Comparison of ENCODE assay signal across 19 mouse cellular contexts in the genomic region with DNA sequence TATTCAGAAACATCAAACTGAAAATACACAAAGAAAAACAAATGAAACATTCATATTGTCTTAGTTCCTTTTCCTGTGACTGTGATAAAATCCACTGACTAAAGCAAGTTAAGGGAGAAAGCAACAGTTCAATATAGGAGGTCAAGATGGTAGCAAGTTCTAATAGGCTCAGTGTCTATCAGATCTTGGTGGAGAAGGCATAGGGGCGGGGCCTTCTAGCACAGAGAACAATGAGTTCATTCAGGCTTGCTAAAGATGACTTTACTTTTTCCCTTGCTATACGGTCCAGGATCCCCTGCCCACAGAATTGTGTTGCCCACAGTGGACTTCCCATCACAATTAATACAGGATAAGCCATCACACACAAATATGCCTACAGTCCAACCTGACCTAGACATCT. TPM values are rescaled to one million over a fixed set of nuclear protein-coding genes. Genes with fewer than 3 reads are reported as not detected.
A peak's percentile ranks its signal among the peaks of the same experiment; 100 is the strongest.
DNase-seq lines count a peak whose midpoint lies in the region; ATAC-seq and TF ChIP-seq lines count a peak whose summit lies in the region.
"Had no signal": no experiment of that assay in that cellular context is flagged by ENCODE, and none has a peak within 500 bp of the region (broad histone marks: within the 10 kb centered on the region; RNA-seq: fewer than 3 reads in every experiment).

No protein-coding gene starts in this region.

- TF ChIP-seq CTCF in liver, postnatal 0 days (IDR thresholded peaks at IDR 0.05; ENCODE audit: low read depth) = no peak

- no peaks in the 10 kb centered on the region for H3K36me3 ChIP-seq in liver, embryonic 11.5 days (ENCODE audit: control insufficient read depth, insufficient read depth, low read length)
- H3K36me3 ChIP-seq in liver, postnatal 0 days (replicated peaks; ENCODE audit: insufficient read depth, low read length) = no peaks in the 10 kb centered on the region
- H3K36me3 ChIP-seq in forebrain, embryonic 16.5 days (ENCODE audit: control insufficient read depth, insufficient read depth) = no peaks in the 10 kb centered on the region
- H3K36me3 ChIP-seq: embryonic facial prominence, embryonic 10.5 days; embryonic facial prominence, embryonic 12.5 days; forebrain, embryonic 15.5 days had no signal

- peak; percentile 10 for DNase-seq in liver, embryonic 11.5 days (ENCODE audit: low spot score)
- DNase-seq in liver, postnatal 0 days = no peak
- DNase-seq in induced T-regulatory cell, adult 2 months (ENCODE audit: low read depth) = peak; percentile 37
- DNase-seq in thymus, postnatal 4 days = no peak
- DNase-seq: adrenal gland, adult 8-10 months; adrenal gland, postnatal 14 days; adrenal gland, postnatal 36 days; cerebellum, adult 11-12 months; cerebellum, adult 2 months; cerebellum, adult 9-10 months; cerebellum, postnatal 10 days; cerebellum, postnatal 25 days had no signal

- no peak overlapping the region for H3K4me2 ChIP-seq in liver, embryonic 11.5 days
- no peak overlapping the region for H3K4me2 ChIP-seq in liver, postnatal 0 days (ENCODE audit: low read depth, low read length)
- no peak overlapping the region for H3K4me2 ChIP-seq in forebrain, embryonic 16.5 days (ENCODE audit: low read length)
- H3K4me2 ChIP-seq: embryonic facial prominence, embryonic 12.5 days; forebrain, embryonic 13.5 days; forebrain, embryonic 15.5 days had no signal

- 0 out of 2 replicates have a peak, but pooled peaks have one; percentile 39 for ATAC-seq in liver, embryonic 11.5 days (replicated peaks; ENCODE audit: low FRiP score)
- ATAC-seq in liver, postnatal 0 days = no peak
- 0 out of 2 replicates have a peak, but pooled peaks have one; percentile 26 for ATAC-seq in megakaryocyte-erythroid progenitor cell, adult 5-6 weeks (replicated peaks; ENCODE audit: low FRiP score, low TSS enrichment, poor library complexity, severe bottlenecking)
- ATAC-seq in forebrain, embryonic 16.5 days = no peak
- ATAC-seq: forebrain, embryonic 13.5 days; forebrain, embryonic 15.5 days; Patski had no signal

- WGBS in liver, embryonic 11.5 days = 69% methylated on average over 2 of the region's 2 CpGs
- 69% methylated on average over 2 of the region's 2 CpGs for WGBS in liver, postnatal 0 days (ENCODE audit: insufficient replicate concordance)
- 55% methylated on average over 2 of the region's 2 CpGs for WGBS in forebrain, embryonic 16.5 days

- H3K27ac ChIP-seq in liver, embryonic 11.5 days (ENCODE audit: low read depth, low read length) = no peak overlapping the region
- H3K27ac ChIP-seq in liver, postnatal 0 days (ENCODE audit: low read depth) = no peak overlapping the region
- no peak overlapping the region for H3K27ac ChIP-seq in forebrain, embryonic 16.5 days (ENCODE audit: low read length)
- H3K27ac ChIP-seq: embryonic facial prominence, embryonic 10.5 days; embryonic facial prominence, embryonic 12.5 days; forebrain, embryonic 13.5 days; forebrain, embryonic 15.5 days had no signal

- H3K4me1 ChIP-seq in liver, embryonic 11.5 days (replicated peaks; ENCODE audit: control insufficient read depth, insufficient read depth, low read length) = peaks cover 3% of the 10 kb centered on the region; the same call in 1 of the 2 replicates
- peaks cover 6% of the 10 kb centered on the region; the same call in 1 of the 2 replicates for H3K4me1 ChIP-seq in liver, postnatal 0 days (ENCODE audit: insufficient read depth)
- H3K4me1 ChIP-seq in forebrain, embryonic 16.5 days (replicated peaks; ENCODE audit: control insufficient read depth, insufficient read depth, low read length) = no peaks in the 10 kb centered on the region
- H3K4me1 ChIP-seq: forebrain, embryonic 13.5 days; forebrain, embryonic 15.5 days had no signal

- no peaks in the 10 kb centered on the region for H3K27me3 ChIP-seq in liver, embryonic 11.5 days (replicated peaks; ENCODE audit: control insufficient read depth, insufficient read depth, low read length)
- H3K27me3 ChIP-seq in liver, postnatal 0 days (ENCODE audit: insufficient read depth, low read length) = no peaks in the 10 kb centered on the region
- H3K27me3 ChIP-seq in forebrain, embryonic 16.5 days (replicated peaks; ENCODE audit: control insufficient read depth, insufficient read depth, low read length) = no peaks in the 10 kb centered on the region
- H3K27me3 ChIP-seq: embryonic facial prominence, embryonic 12.5 days; forebrain, embryonic 13.5 days; forebrain, embryonic 15.5 days; Patski had no signal

- no peaks in the 10 kb centered on the region for H3K9me3 ChIP-seq in liver, embryonic 11.5 days (ENCODE audit: control insufficient read depth, low read length)
- no peaks in the 10 kb centered on the region for H3K9me3 ChIP-seq in liver, postnatal 0 days (ENCODE audit: low read length)
- H3K9me3 ChIP-seq in forebrain, embryonic 16.5 days (ENCODE audit: control insufficient read depth, low read length) = no peaks in the 10 kb centered on the region
- H3K9me3 ChIP-seq: embryonic facial prominence, embryonic 10.5 days; embryonic facial prominence, embryonic 12.5 days; forebrain, embryonic 13.5 days; forebrain, embryonic 15.5 days had no signal

- H3K4me3 ChIP-seq in liver, embryonic 11.5 days (ENCODE audit: low read depth, low read length) = no peak overlapping the region
- no peak overlapping the region for H3K4me3 ChIP-seq in liver, postnatal 0 days (ENCODE audit: low read depth, low read length)
- H3K4me3 ChIP-seq in forebrain, embryonic 16.5 days (replicated peaks; ENCODE audit: low read length) = no peak overlapping the region
- H3K4me3 ChIP-seq: embryonic facial prominence, embryonic 10.5 days; embryonic facial prominence, embryonic 12.5 days; forebrain, embryonic 13.5 days; forebrain, embryonic 15.5 days had no signal

- no peak overlapping the region for H3K9ac ChIP-seq in liver, embryonic 11.5 days (ENCODE audit: low read depth, low read length)
- H3K9ac ChIP-seq in liver, postnatal 0 days (replicated peaks) = no peak overlapping the region
- no peak overlapping the region for H3K9ac ChIP-seq in forebrain, embryonic 16.5 days (replicated peaks; ENCODE audit: low read depth, low read length)
- H3K9ac ChIP-seq: embryonic facial prominence, embryonic 12.5 days; forebrain, embryonic 13.5 days; forebrain, embryonic 15.5 days had no signal

- no peak for TF ChIP-seq EP300 in liver, postnatal 0 days (IDR thresholded peaks at IDR 0.05; ENCODE audit: low read depth)

RNA-seq across cellular contexts. Expression of a gene that starts 20.3 kb away (rescaled TPM):
- polyA plus RNA-seq in liver, embryonic 11.5 days (2014; fragmentation: Nextera tagmentation; extraction: Ambion mirVana) = 52.2 and 54.7 TPM in 2 replicates
- polyA plus RNA-seq in liver, postnatal 0 days (2015; fragmentation: Nextera tagmentation; extraction: Ambion mirVana) = 23.2 and 25.3 TPM in 2 replicates
- total RNA-seq in megakaryocyte-erythroid progenitor cell, adult 5-6 weeks (2014; fragmentation: Nextera tagmentation) = 128 and 150 TPM in 2 replicates
- total RNA-seq in megakaryocyte-erythroid progenitor cell, adult 5-6 weeks (2017) = 112 and 121 TPM in 2 replicates
- polyA plus RNA-seq in forebrain, embryonic 16.5 days (2015; fragmentation: Nextera tagmentation; extraction: Ambion mirVana) = 19.1 and 20.5 TPM in 2 replicates

Comparison
In these comparisons a context has a peak if more than half of its experiments do, and no peak if none do; other contexts are left out.
1. ATAC-seq: peak in liver, embryonic 11.5 days (single experiment) and megakaryocyte-erythroid progenitor cell, adult 5-6 weeks (single experiment); none in liver, postnatal 0 days (single experiment) and forebrain, embryonic 16.5 days (single experiment).
2. DNase-seq: peak in liver, embryonic 11.5 days (single experiment) and induced T-regulatory cell, adult 2 months (single experiment); none in liver, postnatal 0 days (single experiment) and thymus, postnatal 4 days (single experiment).